Mouse (Mus musculus): ENCODE measurements around the gene Rpp25l.
"Not testable (repeated sequence)": the region's sequence is repeated elsewhere in the genome, so short reads cannot be mapped to it uniquely, and the experiment has no call there.

Gene Rpp25l

GRCm38 (mm10) chr4:41737602-41738255, 24.4 kb upstream of the Rpp25l start:
- no peak for DNase-seq (ENCODE audit: low spot score)

- no peak for DNase-seq (ENCODE audit: low spot score)
Measured at GRCm38 (mm10) chr4:41731052-41731765, 17.9 kb upstream of the Rpp25l start, which contains the start of gene Arid3c. Gene Arid3c, minus strand, starts transcription at chr4:41731142.

- no peak for DNase-seq (ENCODE audit: low spot score)
Measured at GRCm38 (mm10) chr4:41726826-41727621, 13.7 kb upstream of the Rpp25l start.

- DNase-seq (ENCODE audit: low spot score) = no peak
Measured at GRCm38 (mm10) chr4:41722918-41723351, 9.6 kb upstream of the Rpp25l start, which contains the start of gene Dctn3. Gene Dctn3, minus strand, starts transcription at chr4:41723170.

- no peak for DNase-seq (ENCODE audit: low spot score)
Measured at GRCm38 (mm10) chr4:41716834-41717233, 3.5 kb upstream of the Rpp25l start.

GRCm38 (mm10) chr4:41715596-41715995, 2.3 kb upstream of the Rpp25l start:
- no peak for DNase-seq (ENCODE audit: low spot score)

GRCm38 (mm10) chr4:41715082-41715481, 1.7 kb upstream of the Rpp25l start:
- DNase-seq (ENCODE audit: low spot score) = no peak

- no peak for DNase-seq (ENCODE audit: low spot score)
Measured at GRCm38 (mm10) chr4:41714276-41714675, 942 bp upstream of the Rpp25l start.

GRCm38 (mm10) chr4:41712421-41713196, 725 bp downstream of the Rpp25l start:
- no peak for DNase-seq (ENCODE audit: low spot score)

GRCm38 (mm10) chr4:41711705-41712375, 1.5 kb downstream of the Rpp25l start:
- DNase-seq (ENCODE audit: low spot score) = no peak

GRCm38 (mm10) chr4:41710229-41710628, 3.1 kb downstream of the Rpp25l start:
- DNase-seq (ENCODE audit: low spot score) = no peak

- DNase-seq (ENCODE audit: low spot score) = no peak
Measured at GRCm38 (mm10) chr4:41708192-41708745, 5.1 kb downstream of the Rpp25l start.

- no peak for DNase-seq (ENCODE audit: low spot score)
Measured at GRCm38 (mm10) chr4:41707011-41707535, 6.3 kb downstream of the Rpp25l start.

GRCm38 (mm10) chr4:41705922-41706754, 7.2 kb downstream of the Rpp25l start:
- DNase-seq (ENCODE audit: low spot score) = no peak

- no peak for DNase-seq (ENCODE audit: low spot score)
Measured at GRCm38 (mm10) chr4:41704651-41705050, 8.7 kb downstream of the Rpp25l start.

GRCm38 (mm10) chr4:41702226-41702625, 11.1 kb downstream of the Rpp25l start:
- DNase-seq (ENCODE audit: low spot score) = not testable (repeated sequence)

- not testable (repeated sequence) for DNase-seq (ENCODE audit: low spot score)
Measured at GRCm38 (mm10) chr4:41700224-41700623, 13.1 kb downstream of the Rpp25l start.

- DNase-seq (ENCODE audit: low spot score) = not testable (repeated sequence)
Measured at GRCm38 (mm10) chr4:41699783-41700182, 13.6 kb downstream of the Rpp25l start, which contains the start of gene Il11ra1. Gene Il11ra1, plus strand, starts transcription at chr4:41699989.

GRCm38 (mm10) chr4:41698421-41699016, 14.8 kb downstream of the Rpp25l start:
- not testable (repeated sequence) for DNase-seq (ENCODE audit: low spot score)
